Mouse (Mus musculus): Measurements from ENCODE around the gene Gm28038.

Gm28038 gene

DNA sequence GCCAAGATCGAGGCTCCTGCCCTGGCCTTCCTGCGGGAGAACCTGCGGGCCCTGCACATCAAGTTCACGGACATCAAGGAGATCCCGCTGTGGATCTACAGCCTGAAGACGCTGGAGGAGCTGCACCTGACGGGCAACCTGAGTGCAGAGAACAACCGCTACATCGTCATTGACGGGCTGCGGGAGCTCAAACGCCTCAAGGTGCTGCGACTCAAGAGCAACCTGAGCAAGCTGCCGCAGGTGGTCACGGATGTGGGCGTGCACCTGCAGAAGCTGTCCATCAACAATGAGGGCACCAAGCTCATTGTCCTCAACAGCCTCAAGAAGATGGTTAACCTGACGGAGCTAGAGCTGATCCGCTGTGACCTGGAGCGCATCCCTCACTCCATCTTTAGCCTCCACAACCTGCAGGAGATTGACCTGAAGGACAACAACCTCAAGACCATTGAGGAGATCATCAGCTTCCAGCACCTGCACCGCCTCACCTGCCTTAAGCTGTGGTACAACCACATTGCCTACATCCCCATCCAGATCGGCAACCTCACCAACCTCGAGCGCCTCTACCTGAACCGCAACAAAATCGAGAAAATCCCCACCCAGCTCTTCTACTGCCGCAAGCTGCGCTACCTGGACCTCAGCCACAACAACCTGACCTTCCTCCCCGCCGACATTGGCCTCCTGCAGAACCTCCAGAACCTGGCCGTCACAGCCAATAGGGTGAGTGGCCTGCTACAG, 24.1 kb upstream of the Gm28038 start:
- DNase-seq (ENCODE audit: low spot score in 2 of 2), result no peak

DNA sequence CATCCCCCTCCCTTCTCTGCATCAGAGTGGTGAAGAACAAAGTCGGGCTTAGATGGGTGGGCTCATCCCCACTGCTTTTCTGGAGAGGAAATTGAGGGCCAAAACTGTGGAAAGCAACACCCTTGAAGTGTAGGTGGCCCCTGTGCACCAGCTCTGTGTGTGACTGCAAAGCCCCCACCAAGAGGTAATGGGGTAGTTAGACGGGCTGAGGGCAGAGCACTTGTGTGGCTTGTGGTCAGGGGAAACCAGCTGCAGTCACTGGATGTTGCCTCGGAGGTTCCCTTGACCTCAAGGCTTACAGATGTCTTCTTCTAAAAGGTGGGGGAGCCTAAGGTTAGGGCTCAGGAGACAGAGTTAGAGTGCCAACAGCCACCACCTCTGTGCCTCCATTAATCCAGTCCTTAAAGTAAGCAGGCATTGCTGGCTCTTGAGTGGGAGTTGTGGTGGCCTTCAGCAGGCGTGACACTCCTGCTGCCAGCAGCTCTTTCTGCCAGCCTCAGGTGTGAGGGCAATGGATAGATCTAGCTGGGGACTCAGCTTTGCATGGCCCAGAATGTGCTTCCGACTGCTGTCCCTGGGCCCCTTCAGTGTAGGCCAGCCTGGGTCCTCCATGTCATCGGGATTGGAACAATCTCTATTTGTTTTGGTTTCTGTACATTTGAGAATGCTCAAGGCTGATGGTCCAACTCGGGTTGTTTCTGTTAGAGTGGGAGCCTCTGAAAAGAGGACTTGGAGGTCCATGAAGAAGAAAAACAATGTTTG, 23.0 kb upstream of the Gm28038 start:
- DNase-seq (ENCODE audit: low spot score in 2 of 2), result no peak

DNA sequence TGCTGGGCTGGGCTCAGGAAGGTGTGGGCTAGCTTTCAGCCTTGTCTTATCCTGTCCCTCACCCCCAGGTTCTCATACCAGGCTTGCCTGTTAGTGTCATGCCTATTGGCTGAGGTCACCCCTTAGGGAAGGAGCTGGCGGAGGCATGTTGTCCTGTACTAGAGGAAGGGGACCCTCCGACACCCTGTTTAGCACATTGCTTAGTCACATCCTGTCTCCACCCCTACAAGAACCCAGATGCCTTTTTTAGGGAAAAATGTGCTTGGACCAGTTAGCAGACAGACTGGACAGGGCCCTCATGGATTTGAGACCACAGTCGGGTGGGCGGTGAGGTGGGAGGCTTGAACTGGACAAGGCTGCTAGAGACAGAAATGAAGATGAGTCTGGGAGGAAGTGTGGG, 22.2 kb upstream of the Gm28038 start:
- DNase-seq (ENCODE audit: low spot score in 2 of 2), result no peak

- DNase-seq (ENCODE audit: low spot score in 2 of 2), result no peak
These were observed 21.4 kb upstream of the Gm28038 start for GRCm38 (mm10) chr2:30259131-30260064.

DNA sequence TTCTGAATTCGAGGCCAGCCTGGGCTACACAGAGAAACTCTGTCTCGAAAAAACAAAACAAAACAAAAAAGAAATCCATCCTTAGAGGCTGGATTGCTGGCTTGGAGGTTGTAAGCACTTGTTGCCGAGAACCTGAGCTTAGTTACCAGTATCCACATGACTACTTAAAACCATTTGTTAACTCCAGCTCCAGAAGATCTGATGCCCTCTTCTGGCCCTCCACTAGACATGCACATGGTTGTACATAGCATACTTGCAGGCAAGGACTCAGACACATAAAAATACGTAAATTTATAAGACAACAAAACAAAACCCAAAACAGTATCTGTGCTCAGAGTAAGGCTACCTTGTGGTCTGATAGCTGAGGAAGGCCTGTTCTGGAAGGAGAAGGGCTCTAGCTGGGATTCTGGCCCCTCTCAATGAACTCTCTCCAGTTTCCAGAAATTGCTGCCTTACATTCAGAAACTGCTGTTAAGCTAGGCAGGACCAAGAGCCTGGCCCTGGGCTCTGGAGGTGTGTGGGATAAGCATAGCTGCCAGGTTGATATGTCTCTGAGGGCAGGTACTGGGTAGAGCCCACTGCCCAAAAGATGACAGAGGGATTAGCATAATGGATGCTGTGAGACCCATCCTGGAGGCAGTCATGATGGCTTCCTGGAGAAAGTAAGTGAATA, 19.6 kb upstream of the Gm28038 start:
- no peak for DNase-seq (ENCODE audit: low spot score in 2 of 2)

DNA sequence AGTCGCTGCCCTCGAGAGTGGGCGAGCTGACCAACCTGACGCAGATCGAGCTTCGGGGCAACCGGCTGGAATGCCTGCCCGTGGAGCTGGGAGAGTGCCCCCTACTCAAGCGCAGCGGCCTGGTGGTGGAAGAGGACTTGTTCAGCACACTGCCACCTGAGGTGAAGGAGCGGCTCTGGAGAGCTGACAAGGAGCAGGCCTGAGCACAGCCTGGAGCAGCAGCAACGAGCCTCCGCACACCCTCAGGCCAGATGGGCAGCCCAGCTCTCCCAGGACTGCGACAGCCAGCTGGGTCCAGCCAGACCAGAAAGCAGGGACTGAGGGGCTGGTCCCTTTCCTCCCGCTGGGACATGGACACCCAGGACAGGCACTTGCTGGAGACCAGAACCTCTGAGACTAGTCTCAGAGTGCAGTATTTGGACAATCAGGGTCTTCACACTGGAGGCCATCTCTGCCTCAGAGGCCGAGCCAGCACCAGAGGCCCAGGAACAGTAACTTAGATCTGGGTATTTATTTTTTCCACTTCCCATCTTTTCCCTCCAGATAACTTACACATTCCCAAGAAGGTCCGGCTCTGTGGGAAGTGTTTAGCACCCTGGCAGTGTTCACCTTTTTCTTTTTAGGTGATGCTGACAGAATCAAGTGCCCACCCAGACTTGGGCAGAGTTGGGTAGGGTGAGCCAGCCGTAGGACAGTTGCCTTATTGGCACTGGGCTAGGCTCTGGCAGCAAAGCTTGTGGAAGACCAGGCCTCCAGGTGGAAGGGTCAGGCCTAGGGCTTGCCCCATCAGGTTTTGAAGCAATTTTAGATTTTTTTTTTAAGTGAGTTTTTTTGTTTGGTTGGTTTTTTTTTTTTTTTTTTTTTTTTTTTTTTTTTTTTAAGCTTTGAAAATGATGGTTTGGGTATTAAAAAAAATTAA, 18.7 kb upstream of the Gm28038 start:
- DNase-seq (ENCODE audit: low spot score in 2 of 2), result peak in 1 of 2 experiments; percentile 31

GRCm38 (mm10) chr2:30262840-30263441, 17.9 kb upstream of the Gm28038 start:
- peak in 1 of 2 experiments; percentile 86 for DNase-seq (ENCODE audit: low spot score in 2 of 2)

DNA sequence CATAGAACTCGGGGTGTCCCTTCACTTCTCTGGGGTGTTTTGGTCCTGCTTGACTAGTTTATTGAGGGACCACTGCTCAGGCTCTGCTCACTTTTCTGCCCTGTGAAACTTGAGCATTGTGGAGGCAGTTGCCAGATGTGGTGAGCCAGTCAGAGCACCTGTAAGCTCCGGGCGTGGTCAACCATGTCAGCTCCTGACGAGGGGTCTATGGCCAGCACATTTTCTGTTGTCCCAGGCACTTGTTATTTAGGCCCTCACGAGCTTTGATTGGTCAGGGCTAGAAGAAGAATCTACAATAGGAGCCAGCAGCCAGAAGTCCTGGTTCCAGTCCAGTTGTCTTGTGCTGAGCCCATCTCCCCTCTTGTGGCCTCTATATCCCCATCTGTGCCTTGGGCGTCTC, 17.0 kb upstream of the Gm28038 start:
- no peak for DNase-seq (ENCODE audit: low spot score in 2 of 2)

DNA sequence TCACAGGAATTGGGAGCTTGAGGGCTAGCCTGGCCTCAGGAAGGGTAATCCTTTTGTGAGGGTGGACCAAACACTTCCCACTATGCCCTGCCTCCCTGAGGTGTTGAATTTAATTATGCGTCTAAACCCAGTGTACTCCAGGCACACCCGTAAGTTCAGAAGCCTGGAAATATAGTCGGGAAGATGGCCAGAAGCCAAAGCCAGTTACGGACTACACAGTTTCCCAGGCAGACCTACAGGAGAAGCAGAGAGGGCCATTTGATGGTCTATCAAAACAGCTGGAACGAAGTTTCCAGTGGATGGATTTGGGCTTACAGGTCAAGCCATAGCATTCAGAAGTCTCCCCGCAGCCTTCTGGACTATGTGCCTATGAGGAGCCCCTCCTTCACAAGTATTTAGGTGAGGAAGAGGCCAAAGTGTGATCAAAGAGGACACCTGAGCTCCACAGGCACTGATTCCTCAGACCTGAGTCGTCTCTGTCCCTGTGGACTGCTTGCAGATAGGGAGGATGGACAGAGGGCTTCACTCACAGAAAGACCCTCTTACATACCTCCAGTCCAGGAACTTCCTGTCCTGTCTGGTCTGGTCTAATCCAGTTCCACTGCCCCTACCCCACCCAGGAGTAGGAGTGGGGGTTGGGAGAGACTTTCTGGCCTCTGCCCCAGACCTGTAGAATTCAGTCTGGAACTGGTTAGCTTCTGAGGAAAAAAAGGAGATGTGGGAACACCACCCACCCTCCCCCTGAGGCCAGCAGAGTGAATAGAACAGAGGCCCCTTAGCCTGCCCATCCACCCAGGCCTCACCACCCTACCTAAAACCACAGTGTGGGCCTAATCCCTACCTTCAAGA, 15.9 kb upstream of the Gm28038 start:
- DNase-seq (ENCODE audit: low spot score in 2 of 2), result no peak

DNA sequence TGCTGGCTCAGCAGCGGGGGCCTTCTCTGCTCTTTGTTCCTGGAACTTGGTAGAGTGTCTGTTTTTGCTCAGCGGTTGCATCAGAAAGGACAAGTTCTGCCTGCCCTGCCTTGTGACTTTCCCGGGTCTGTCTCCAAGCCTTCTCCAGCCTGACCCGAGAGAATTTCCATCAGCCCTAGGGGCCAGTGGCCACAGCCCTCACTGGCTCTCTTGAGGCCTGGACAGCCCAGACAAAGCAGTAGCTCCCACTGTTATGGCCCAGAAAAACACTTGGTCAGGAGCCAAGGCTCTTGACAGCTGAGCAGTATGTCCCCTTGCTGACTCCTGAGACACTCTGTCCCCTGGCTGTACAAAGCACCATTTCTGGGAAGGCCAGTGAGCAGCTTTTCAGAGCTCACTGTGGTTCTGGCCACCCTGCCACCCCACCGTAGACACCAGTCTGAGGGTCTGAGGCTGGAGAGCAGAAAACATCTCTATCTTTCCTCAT, 15.0 kb upstream of the Gm28038 start, which contains the start of gene Phyhd1:
Gene Phyhd1 (plus strand): TSS at position 437 of the 487 bp plus-strand sequence.
- peak in 1 of 2 experiments; percentile 44 for DNase-seq (ENCODE audit: low spot score in 2 of 2)

GRCm38 (mm10) chr2:30266392-30266941, 14.4 kb upstream of the Gm28038 start:
- DNase-seq (ENCODE audit: low spot score in 2 of 2), result peak in 1 of 2 experiments; percentile 32

GRCm38 (mm10) chr2:30267466-30267865, 13.4 kb upstream of the Gm28038 start:
- DNase-seq (ENCODE audit: low spot score in 2 of 2), result no peak

- DNase-seq (ENCODE audit: low spot score in 2 of 2), result no peak
These were observed 12.5 kb upstream of the Gm28038 start for GRCm38 (mm10) chr2:30268371-30268770.

DNA sequence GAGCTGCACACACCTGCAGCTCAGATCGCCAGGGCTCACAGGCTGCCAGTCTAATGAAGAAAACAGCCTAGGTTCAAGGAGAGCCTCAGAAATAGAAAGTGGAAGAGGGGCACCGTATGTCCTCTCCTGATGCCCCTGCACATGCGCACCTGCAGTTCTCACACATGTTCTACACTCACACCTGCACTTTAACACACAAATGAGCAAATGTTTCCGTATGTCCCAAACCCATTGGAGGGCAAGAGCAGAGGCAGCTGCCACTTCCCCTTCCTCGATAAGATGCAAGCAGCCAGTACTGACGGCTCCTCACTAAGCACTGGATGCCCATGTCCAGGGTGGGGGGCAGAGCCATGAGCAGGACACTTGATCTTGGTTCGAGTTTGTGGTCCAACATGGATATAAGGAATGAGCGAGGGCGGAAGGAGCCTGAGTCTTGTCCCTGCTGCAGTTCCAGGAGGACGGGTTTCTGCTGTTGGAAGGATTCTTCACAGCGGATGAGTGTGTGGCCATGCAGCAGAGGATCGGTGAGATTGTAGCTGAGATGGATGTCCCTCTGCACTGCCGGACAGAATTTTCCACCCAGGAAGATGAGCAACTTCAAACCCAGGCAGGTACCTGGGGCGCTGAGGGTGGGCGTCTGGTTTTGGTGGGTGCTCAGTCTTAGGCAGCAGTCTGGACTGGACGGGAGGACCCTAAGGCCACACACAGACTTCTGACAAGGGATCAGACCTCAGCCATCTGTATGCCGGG, 11.4 kb upstream of the Gm28038 start:
- no peak for DNase-seq (ENCODE audit: low spot score in 2 of 2)

DNA sequence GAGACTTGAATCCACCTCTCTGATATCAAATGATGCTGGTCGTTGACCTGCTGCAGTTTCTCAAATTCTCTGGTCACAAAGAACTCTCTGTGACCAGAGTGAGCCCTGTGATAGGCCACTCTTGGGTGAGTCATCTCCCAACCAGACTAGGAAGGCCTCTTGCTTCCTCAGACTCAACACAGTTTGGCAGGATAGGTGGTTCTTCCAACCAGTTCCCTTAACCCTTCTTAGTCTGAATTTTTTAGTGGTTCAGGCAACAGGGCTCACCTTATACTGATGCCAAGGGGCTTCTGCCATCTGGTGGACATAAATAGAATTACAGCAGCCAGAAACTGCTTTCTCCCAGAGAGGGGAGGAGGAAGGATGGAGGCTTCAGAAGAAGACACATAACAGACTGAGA, 10.7 kb upstream of the Gm28038 start:
- DNase-seq (ENCODE audit: low spot score in 2 of 2), result peak in 1 of 2 experiments; percentile 63

- DNase-seq (ENCODE audit: low spot score in 2 of 2), result no peak
These were observed 808 bp downstream of the Gm28038 start for GRCm38 (mm10) chr2:30281651-30282050.

GRCm38 (mm10) chr2:30283193-30283592, 2.4 kb downstream of the Gm28038 start:
- DNase-seq (ENCODE audit: low spot score in 2 of 2), result no peak

DNA sequence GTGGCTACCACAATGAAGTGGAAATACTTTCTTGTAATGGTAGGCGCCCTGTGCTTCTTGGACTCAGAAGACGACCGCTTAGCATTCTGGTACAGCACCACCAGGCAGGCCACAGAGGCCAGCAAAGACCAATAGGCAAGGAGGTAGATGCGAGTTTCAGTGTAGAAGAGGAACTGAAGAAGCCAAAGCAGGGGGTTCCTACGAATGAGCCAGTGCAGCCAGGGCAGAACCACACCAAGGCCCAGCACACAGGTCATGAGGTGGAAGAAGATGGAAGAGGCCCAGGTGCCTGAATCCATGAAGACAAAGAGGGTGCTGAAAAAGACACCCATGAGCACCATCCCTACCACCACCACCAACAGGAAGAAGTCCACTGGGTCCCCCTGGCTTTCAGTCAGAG, 4.2 kb downstream of the Gm28038 start:
- no peak for DNase-seq (ENCODE audit: low spot score in 2 of 2)

Measured in cerebellum, postnatal 4 days (tissue).